Mouse (Mus musculus) embryonic facial prominence, embryonic 12.5 days (tissue): Measurements from ENCODE around the gene Zfp592. TPM values are rescaled to one million over a fixed set of nuclear protein-coding genes. Genes with fewer than 3 reads are reported as not detected.

Experiments used
- ATAC-seq: fragments of 200-750 bp; cut with Nextera tagmentation; 2 replicates; pipeline ENCODE4 v1.8.0; 2017; ENCODE audit not compliant: insufficient number of reproducible peaks, insufficient read depth, low FRiP score, low TSS enrichment
- H3K27ac ChIP-seq: fragments of 300-500 bp; sonication (generic); 2 replicates; pipeline ENCODE4 v1.5.1; 2016; ENCODE audit warnings: mild to moderate bottlenecking
- H3K27me3 ChIP-seq: fragments of 300-500 bp; sonication (generic); 2 replicates; pipeline ENCODE4 v1.6.1; 2016; ENCODE audit warnings: mild to moderate bottlenecking, moderate library complexity
- H3K36me3 ChIP-seq: fragments of 300-500 bp; sonication (generic); 2 replicates; pipeline ENCODE4 v1.6.1; 2016; ENCODE audit warnings: mild to moderate bottlenecking
- H3K4me1 ChIP-seq: fragments of 300-500 bp; sonication (generic); 2 replicates; pipeline ENCODE4 v1.6.1; 2016
- H3K4me2 ChIP-seq: fragments of 300-500 bp; sonication (generic); replicated peaks from 2 replicates; pipeline ENCODE4 v1.6.1; 2016; ENCODE audit warnings: mild to moderate bottlenecking, moderate library complexity
- H3K4me3 ChIP-seq: fragments of 300-500 bp; sonication (generic); 2 replicates; pipeline ENCODE4 v1.5.1; 2016; ENCODE audit warnings: mild to moderate bottlenecking
- H3K9ac ChIP-seq: fragments of 300-500 bp; sonication (generic); 2 replicates; pipeline ENCODE4 v1.6.1; 2016; ENCODE audit warnings: mild to moderate bottlenecking, moderate library complexity
- H3K9me3 ChIP-seq: fragments of 300-500 bp; sonication (generic); 2 replicates; pipeline ENCODE4 v1.6.1; 2016; ENCODE audit warnings: mild to moderate bottlenecking, moderate library complexity
- WGBS: fragments of 180-500 bp; shearing (Covaris S2); methylation state at CpG from one replicate; pipeline ENCODE4 v1.1.7; 2016; 5-methylcytosine and 5-hydroxymethylcytosine counted together
- polyA plus RNA-seq: library from polyadenylated mRNA; unstranded; fragments of >200 nt; fragmentation: Nextera tagmentation; extraction: Ambion mirVana; gene quantifications from 2 replicates; pipeline ENCODE4 v1.2.1, GENCODE M21; 2016

The Zfp592 gene
- polyA plus RNA-seq, 1 experiment from 2014 or later, result 13.7 TPM

GRCm38 (mm10) chr7:80995266-80996146, 2.0 kb downstream of the Zfp592 start:
- Histone ChIP-seq H3K36me3 (no peaks in the 10 kb centered on the region), H3K4me3 (no peak overlapping the region), H3K27ac (no peak overlapping the region), H3K4me2 (peak overlapping the region; percentile 90; the same call in 1 of the 2 replicates), H3K4me1 (peaks cover 20% of the 10 kb centered on the region), H3K9ac (no peak overlapping the region), H3K27me3 (no peaks in the 10 kb centered on the region), H3K9me3 (no peaks in the 10 kb centered on the region)
- 59% methylated on average over 3 of the region's 3 CpGs for WGBS
- no peak for ATAC-seq

GRCm38 (mm10) chr7:80997776-80998175, 4.3 kb downstream of the Zfp592 start:
- Histone ChIP-seq H3K9me3 (no peaks in the 10 kb centered on the region), H3K4me2 (no peak overlapping the region), H3K27ac (no peak overlapping the region), H3K36me3 (no peaks in the 10 kb centered on the region), H3K4me1 (peaks cover 10% of the 10 kb centered on the region; the same call in 1 of the 2 replicates), H3K27me3 (no peaks in the 10 kb centered on the region), H3K4me3 (no peak overlapping the region), H3K9ac (no peak overlapping the region)
- WGBS, result 69% methylated on average over 6 of the region's 6 CpGs
- ATAC-seq, result no peak

GRCm38 (mm10) chr7:80999536-80999935, 6.1 kb downstream of the Zfp592 start:
- Histone ChIP-seq H3K4me2 (no peak overlapping the region), H3K36me3 (no peaks in the 10 kb centered on the region), H3K27me3 (no peaks in the 10 kb centered on the region), H3K4me1 (peaks cover 12% of the 10 kb centered on the region; the same call in 1 of the 2 replicates), H3K27ac (no peak overlapping the region), H3K9ac (no peak overlapping the region), H3K4me3 (no peak overlapping the region), H3K9me3 (no peaks in the 10 kb centered on the region)
- WGBS, result 89% methylated on average over 2 of the region's 2 CpGs
- no peak for ATAC-seq

- no peaks in the 10 kb centered on the region for H3K36me3 ChIP-seq
- H3K9me3 ChIP-seq, result no peaks in the 10 kb centered on the region
- H3K4me3 ChIP-seq, result no peak overlapping the region
- WGBS, result 82% methylated on average over 5 of the region's 5 CpGs
- H3K4me1 ChIP-seq, result peaks cover 3% of the 10 kb centered on the region; the same call in 1 of the 2 replicates
- no peak overlapping the region for H3K9ac ChIP-seq
- no peak overlapping the region for H3K27ac ChIP-seq
- ATAC-seq, result no peak
- H3K4me2 ChIP-seq, result no peak overlapping the region
- no peaks in the 10 kb centered on the region for H3K27me3 ChIP-seq
These were observed 8.4 kb downstream of the Zfp592 start for GRCm38 (mm10) chr7:81001844-81002243.

- Histone ChIP-seq H3K27ac (no peak overlapping the region), H3K4me3 (no peak overlapping the region), H3K27me3 (no peaks in the 10 kb centered on the region), H3K36me3 (0 out of 2 replicates have a peak, but pooled peaks cover 4% of the 10 kb centered on the region), H3K9ac (no peak overlapping the region), H3K4me2 (no peak overlapping the region), H3K9me3 (no peaks in the 10 kb centered on the region), H3K4me1 (peaks cover 3% of the 10 kb centered on the region; the same call in 1 of the 2 replicates)
- ATAC-seq, result no peak
- 72% methylated on average over 3 of the region's 3 CpGs for WGBS
These were observed 11.1 kb downstream of the Zfp592 start for GRCm38 (mm10) chr7:81004556-81005079.

GRCm38 (mm10) chr7:81005969-81006368, 12.5 kb downstream of the Zfp592 start:
- ATAC-seq, result no peak
- H3K36me3 ChIP-seq, result peaks cover 12% of the 10 kb centered on the region; the same call in 1 of the 2 replicates
- H3K9me3 ChIP-seq, result no peaks in the 10 kb centered on the region
- H3K27me3 ChIP-seq, result no peaks in the 10 kb centered on the region
- 64% methylated on average over 1 of the region's 1 CpGs for WGBS
- H3K27ac ChIP-seq, result no peak overlapping the region
- H3K9ac ChIP-seq, result no peak overlapping the region
- H3K4me1 ChIP-seq, result peaks cover 3% of the 10 kb centered on the region; the same call in 1 of the 2 replicates
- no peak overlapping the region for H3K4me2 ChIP-seq
- H3K4me3 ChIP-seq, result no peak overlapping the region

GRCm38 (mm10) chr7:81008285-81008684, 14.8 kb downstream of the Zfp592 start:
- peaks cover 21% of the 10 kb centered on the region for H3K36me3 ChIP-seq
- no peak overlapping the region for H3K27ac ChIP-seq
- H3K9ac ChIP-seq, result no peak overlapping the region
- ATAC-seq, result no peak
- H3K4me2 ChIP-seq, result no peak overlapping the region
- WGBS, result 83% methylated on average over 3 of the region's 3 CpGs
- H3K27me3 ChIP-seq, result no peaks in the 10 kb centered on the region
- H3K4me1 ChIP-seq, result peaks cover 3% of the 10 kb centered on the region; the same call in 1 of the 2 replicates
- H3K4me3 ChIP-seq, result no peak overlapping the region
- no peaks in the 10 kb centered on the region for H3K9me3 ChIP-seq

GRCm38 (mm10) chr7:81011576-81011975, 18.1 kb downstream of the Zfp592 start:
- H3K9ac ChIP-seq, result no peak overlapping the region
- no peak for ATAC-seq
- H3K27ac ChIP-seq, result no peak overlapping the region
- 95% methylated on average over 3 of the region's 3 CpGs for WGBS
- no peak overlapping the region for H3K4me2 ChIP-seq
- no peaks in the 10 kb centered on the region for H3K4me1 ChIP-seq
- no peaks in the 10 kb centered on the region for H3K9me3 ChIP-seq
- H3K27me3 ChIP-seq, result no peaks in the 10 kb centered on the region
- no peak overlapping the region for H3K4me3 ChIP-seq
- peaks cover 21% of the 10 kb centered on the region for H3K36me3 ChIP-seq

GRCm38 (mm10) chr7:81020307-81020706, 26.8 kb downstream of the Zfp592 start:
- no peaks in the 10 kb centered on the region for H3K9me3 ChIP-seq
- H3K36me3 ChIP-seq, result peaks cover 27% of the 10 kb centered on the region
- no peak overlapping the region for H3K4me3 ChIP-seq
- no peak overlapping the region for H3K4me2 ChIP-seq
- H3K9ac ChIP-seq, result no peak overlapping the region
- WGBS, result 70% methylated on average over 11 of the region's 11 CpGs
- no peaks in the 10 kb centered on the region for H3K4me1 ChIP-seq
- H3K27ac ChIP-seq, result no peak overlapping the region
- H3K27me3 ChIP-seq, result no peaks in the 10 kb centered on the region
- ATAC-seq, result no peak

- Histone ChIP-seq H3K4me3 (no peak overlapping the region), H3K27me3 (no peaks in the 10 kb centered on the region), H3K9me3 (no peaks in the 10 kb centered on the region), H3K4me2 (no peak overlapping the region), H3K4me1 (no peaks in the 10 kb centered on the region), H3K27ac (no peak overlapping the region), H3K36me3 (peaks cover 47% of the 10 kb centered on the region), H3K9ac (no peak overlapping the region)
- ATAC-seq, result no peak
These were observed 29.2 kb downstream of the Zfp592 start for GRCm38 (mm10) chr7:81022731-81023130.

GRCm38 (mm10) chr7:81024118-81024517, 30.6 kb downstream of the Zfp592 start:
- Histone ChIP-seq H3K27ac (no peak overlapping the region), H3K4me1 (no peaks in the 10 kb centered on the region), H3K9me3 (no peaks in the 10 kb centered on the region), H3K36me3 (peaks cover 57% of the 10 kb centered on the region), H3K4me2 (no peak overlapping the region), H3K27me3 (no peaks in the 10 kb centered on the region), H3K4me3 (no peak overlapping the region), H3K9ac (no peak overlapping the region)
- WGBS, result 70% methylated on average over 5 of the region's 5 CpGs
- ATAC-seq, result no peak

GRCm38 (mm10) chr7:81024651-81025050, 31.2 kb downstream of the Zfp592 start:
- Histone ChIP-seq H3K4me3 (no peak overlapping the region), H3K27me3 (no peaks in the 10 kb centered on the region), H3K9me3 (no peaks in the 10 kb centered on the region), H3K4me2 (no peak overlapping the region), H3K27ac (no peak overlapping the region), H3K4me1 (no peaks in the 10 kb centered on the region), H3K9ac (no peak overlapping the region), H3K36me3 (peaks cover 60% of the 10 kb centered on the region)
- WGBS, result 95% methylated on average over 9 of the region's 9 CpGs
- ATAC-seq, result no peak
